Mouse (Mus musculus): ENCODE measurements at regions not wholly inside any gene's neighbourhood (a gene's known extent, or its start where the extent isn't known, plus 50 kb on each side); places are given as distances from the start of the nearest gene placed in this dataset.

DNA sequence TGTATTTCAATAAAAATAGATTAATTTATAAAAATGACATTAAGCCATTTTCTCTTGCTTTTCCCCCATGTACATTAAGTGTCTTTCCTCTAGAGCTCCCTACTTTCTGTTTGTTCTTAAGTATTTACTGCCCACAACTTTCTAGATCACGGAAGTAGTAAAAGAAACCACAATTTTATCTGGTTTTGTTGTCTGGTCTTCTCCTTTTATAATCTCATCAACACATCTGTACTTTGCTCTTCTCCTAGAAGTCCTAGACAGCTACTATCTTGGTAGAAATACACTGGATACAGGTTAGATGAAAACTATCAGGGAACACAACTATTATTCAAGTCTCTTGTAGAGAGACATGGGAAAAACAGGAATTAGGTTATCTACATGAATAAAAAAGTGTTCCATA lies 1002.6 kb upstream of the Pcdh17 start:
- DNase-seq (ENCODE audit: low read depth): peak; percentile 34
